Mouse (Mus musculus) kidney, postnatal 36 days (tissue): ENCODE results near the gene Sdhc.
"Not testable (repeated sequence)": the region's sequence is repeated elsewhere in the genome, so short reads cannot be mapped to it uniquely, and the experiment has no call there.

ENCODE experiments used
- DNase-seq, 2 experiments: peaks; one replicate each; pipeline ENCODE4 v3.0.0; 2021 to 2022; ENCODE audit warnings: mixed read lengths in 2 of 2

The Sdhc gene

GRCm38 (mm10) chr1:171165629-171166345, 15.4 kb upstream of the Sdhc start:
- no peak for DNase-seq

GRCm38 (mm10) chr1:171164258-171164657, 13.9 kb upstream of the Sdhc start:
- DNase-seq: peak; percentile 36 to 46

DNA sequence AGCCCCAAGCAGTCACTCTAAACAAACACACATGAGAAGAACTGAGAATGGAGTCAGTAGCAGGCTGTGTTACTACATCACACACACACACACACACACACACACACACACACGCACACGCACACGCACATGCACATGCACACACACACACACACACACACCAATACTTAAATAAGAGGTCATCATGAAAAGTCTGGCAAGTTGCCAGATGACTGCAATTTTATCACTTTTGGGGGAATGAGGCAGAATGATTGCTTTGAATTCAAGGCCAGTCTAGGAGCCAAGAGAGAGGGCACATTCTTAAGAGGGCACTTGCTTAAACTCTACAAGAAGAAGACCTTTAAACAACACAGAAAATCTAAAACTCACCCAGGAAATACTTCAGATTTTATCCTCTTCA, 12.1 kb upstream of the Sdhc start:
- DNase-seq: no peak

GRCm38 (mm10) chr1:171159485-171159975, 9.1 kb upstream of the Sdhc start:
- DNase-seq: peak; percentile 23 to 52

DNA sequence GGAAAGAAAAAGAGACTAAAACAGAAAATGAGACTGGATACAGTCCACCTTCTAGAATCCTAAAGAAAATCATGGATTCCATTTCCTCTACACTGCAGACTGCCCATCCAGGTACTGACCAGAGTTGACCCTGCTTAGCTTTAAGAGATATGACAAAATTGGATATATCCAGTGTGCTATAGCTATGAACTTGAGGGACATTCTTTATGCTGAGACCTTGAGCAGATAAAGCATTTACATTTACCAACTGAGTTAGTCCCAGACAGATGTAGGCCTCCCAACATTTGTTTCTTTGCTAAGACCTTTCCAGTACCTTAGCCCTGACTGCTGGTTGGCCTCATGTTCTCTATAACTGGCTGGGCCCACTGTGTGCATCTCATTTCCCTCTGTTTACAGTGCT, 7.6 kb upstream of the Sdhc start:
- no peak for DNase-seq

DNA sequence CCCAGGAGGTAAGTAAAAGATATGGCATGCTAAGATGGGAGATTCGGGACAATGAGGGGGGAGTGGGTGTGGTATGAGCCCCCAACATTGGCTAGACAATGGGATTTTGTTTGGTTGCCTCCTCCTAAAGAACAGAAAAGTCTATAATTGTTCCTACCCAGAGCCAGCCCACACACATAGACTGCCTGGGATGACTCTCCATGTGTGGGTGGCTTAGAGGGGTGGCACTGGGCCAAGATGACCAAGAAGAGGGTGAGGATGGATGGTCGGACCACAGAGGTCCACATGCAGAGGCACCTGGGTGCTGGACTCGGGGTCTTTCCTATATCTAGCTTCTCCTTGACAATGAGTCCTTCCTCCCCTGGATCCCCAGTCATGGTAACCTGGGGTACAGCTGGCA, 6.2 kb upstream of the Sdhc start:
- no peak for DNase-seq

- peak; percentile 60 to 69 for DNase-seq
Measured at GRCm38 (mm10) chr1:171151966-171152365, 1.6 kb upstream of the Sdhc start.

DNA sequence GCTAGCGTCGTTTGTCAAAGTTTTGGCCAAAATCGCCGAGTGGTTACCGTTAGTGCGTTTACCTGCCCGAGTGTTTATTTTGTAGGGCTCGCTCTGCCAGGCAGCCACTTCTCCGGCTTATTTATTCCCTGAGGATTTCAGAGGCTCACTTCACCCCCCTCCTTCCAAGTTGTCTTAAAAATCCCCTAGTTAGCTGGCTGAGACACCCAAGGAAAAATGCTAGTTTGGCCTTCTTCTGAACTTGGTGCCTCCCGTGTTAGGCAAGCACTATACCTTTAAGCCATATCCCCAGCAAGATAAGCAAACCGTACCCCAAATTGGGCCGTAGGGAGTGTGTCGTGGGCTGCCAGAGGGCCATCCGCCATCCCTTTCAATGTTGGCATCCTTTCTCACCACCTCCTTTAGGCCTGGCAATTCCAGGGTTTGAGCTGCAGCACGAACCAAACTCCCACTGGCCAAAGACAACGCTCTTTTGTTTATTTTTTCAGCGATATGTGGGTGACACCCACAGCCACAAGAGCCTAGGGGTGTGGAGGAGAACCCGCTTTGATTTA, 512 bp upstream of the Sdhc start:
- no peak for DNase-seq

DNA sequence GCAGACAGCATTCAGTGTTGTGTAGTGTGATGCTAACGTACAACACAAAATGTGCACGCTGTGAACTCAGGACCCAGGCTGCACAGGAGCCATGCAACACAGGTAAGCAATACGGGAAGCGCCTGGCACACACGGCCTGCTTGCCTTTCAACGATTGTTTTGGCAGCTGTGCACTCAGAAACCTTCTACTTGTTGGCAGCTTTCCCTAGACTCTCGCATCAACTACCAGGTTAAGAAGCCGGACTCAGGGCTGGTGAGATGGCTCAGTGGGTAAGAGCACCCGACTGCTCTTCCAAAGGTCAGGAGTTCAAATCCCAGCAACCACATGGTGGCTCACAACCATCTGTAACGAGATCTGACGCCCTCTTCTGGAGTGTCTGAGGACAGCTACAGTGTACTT, 7.4 kb downstream of the Sdhc start:
- DNase-seq: peak; percentile 68 to 86

- not testable (repeated sequence) for DNase-seq
Measured at GRCm38 (mm10) chr1:171137486-171138155, 12.8 kb downstream of the Sdhc start.

- no peak for DNase-seq
Measured at GRCm38 (mm10) chr1:171135600-171135999, 14.8 kb downstream of the Sdhc start.

DNA sequence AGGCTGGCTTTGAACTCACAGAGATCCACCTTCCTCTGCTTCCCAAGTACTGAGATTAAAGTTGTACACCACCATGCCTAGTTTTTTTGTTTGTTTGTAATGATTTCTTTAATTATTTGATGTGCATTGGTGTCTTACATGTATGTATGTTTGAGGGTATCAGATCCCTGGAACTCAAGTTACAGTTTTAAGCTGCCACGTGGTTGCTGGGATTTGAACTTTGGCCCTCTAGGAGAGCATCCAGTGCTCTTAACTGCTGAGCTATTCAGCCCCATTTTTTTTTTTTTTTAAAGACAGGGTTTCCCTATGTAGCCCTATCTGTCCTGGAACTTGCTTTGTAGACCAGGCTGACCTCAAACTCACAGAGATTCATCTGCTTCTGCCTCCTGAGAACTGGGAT, 19.4 kb downstream of the Sdhc start:
- DNase-seq: peak; percentile 60 to 67

DNA sequence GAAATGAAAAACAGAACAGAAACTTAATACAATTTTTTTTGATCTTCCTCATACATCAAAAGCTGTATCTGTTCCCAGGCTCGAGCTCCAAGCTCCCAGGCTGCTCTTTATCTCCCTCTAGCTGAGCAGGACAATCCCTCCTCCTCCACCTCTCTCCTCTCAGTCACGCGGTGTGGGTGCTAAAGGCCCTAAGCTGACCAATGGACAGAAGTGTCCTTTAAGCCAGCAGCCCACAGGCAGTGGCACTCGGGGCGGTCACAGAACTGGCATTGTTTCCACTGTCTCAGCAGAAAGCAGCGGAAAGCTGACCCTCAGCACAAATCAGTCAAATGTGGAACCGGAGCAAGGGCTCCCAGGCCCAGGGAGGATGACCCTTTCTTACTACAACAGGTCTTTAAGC, 21.2 kb downstream of the Sdhc start:
- peak; percentile 84 to 93 for DNase-seq

- no peak for DNase-seq
Measured at GRCm38 (mm10) chr1:171124398-171124797, 26.0 kb downstream of the Sdhc start.

- peak; percentile 71 to 74 for DNase-seq
Measured at GRCm38 (mm10) chr1:171122932-171123331, 27.5 kb downstream of the Sdhc start.

- no peak for DNase-seq
Measured at GRCm38 (mm10) chr1:171121839-171122238, 28.6 kb downstream of the Sdhc start.

DNA sequence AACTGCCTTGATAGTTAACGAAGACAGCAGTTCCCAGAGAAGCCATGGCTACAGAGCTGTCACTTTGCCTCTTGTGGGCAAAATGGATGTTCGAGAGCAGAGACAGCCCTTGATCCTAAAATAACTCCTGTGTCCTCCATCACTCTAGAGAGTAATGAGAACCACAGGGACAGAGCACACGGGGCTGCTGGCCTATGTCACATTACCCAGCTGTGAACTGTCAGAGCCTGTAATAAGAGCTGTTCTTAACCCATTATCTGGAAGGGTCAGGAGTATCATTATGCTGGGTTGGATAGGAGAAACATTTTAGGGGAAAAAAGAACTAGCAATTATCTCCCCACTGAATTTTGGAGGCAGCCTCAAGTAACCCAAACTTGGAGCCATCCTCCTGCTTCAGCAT, 29.5 kb downstream of the Sdhc start:
- no peak for DNase-seq

GRCm38 (mm10) chr1:171119405-171119804, 31.0 kb downstream of the Sdhc start:
- DNase-seq: no peak

DNA sequence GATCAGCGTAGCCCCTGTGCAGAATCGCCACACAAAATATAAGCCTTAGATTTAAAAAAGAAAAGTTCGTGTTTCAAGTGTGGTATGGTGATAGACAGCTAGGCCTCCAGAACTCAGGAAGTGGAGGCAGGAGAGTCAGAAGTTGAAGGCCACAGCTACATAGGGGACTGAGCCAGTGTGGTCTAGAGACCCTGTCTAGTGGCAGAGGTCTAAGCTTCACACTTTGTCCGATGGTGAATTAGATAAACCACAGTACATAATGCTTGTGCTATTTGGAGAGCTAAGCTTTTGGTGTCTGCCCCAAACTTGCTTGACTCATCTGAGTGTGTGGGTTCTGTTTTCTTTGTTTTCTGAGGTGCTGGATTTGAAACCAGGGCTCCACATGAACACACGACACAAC, 31.4 kb downstream of the Sdhc start:
- DNase-seq: no peak

- DNase-seq: peak; percentile 63 to 75
Measured at GRCm38 (mm10) chr1:171118269-171118684, 32.1 kb downstream of the Sdhc start.

DNA sequence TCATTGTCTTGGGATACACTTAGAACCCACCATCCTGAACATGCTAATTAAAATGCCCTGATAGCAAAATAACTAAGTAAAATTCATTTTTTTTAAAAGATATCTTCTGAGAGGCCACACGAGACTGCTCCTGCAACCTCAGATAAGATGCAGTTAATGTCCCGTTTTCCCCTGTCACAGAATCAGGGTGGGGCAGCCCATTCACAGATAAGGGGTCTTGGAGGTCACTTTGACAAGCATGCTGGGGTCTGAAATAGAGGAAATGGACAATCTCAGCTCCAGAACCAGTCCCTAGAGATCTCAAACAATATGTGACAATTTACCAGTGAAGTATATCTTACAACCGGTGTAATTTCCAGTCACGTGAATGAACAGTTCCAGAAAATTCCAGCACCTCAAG, 34.1 kb downstream of the Sdhc start:
- no peak for DNase-seq

DNA sequence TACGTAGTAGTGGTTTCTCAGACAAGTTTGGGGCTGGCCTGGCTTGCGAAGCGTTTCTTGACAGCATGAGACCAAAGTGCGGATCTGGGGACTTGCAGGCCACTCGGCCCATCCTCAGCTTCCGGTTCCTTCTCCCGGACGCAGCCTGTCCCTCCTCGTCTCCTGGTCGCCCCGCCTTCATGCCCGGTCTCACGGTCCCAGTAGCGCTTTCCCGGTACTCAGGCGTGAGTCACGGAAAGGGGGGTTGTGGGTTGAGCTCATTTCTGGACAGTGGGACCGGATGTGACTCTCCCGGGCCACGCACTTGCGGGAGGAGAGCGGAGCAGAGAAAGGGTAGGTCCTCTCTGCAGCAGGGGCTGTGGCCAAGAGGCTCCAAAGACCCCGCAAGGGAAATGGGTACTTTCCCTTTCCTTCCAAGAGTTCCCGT, 36.5 kb downstream of the Sdhc start, which contains the start of gene Cfap126:
Gene Cfap126 (plus strand): TSS at position 46 of the 427 bp plus-strand sequence.
- DNase-seq: peak; percentile 91 to 95

DNA sequence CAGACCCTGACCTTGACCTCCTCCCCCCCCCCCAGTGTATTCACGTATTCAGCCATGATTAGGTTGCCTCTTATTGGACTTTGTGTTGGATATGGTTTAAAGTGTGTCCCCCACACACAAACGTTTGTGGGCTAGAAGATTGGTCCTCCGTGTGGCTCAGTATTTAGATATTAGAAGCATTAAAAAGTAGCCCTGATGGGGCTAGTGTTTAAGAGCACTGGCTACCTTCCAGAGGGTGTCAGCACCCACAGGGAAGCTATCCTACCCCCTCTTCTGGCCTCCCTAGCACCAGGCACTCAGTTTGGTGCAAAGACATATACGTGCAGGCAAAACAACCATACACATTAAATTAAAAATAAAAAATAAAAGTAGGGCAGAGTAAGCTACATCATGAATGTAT, 37.4 kb downstream of the Sdhc start:
- DNase-seq: no peak
